Mouse (Mus musculus) heart, embryonic 15.5 days (tissue): Measurements from ENCODE around the gene A930018P22Rik. TPM values are rescaled to one million over a fixed set of nuclear protein-coding genes. Genes with fewer than 3 reads are reported as not detected.

ENCODE experiments used
- ATAC-seq: fragments of 200-750 bp; cut with Nextera tagmentation; replicated peaks from 2 replicates; pipeline ENCODE4 v1.8.0; 2017; ENCODE audit warnings: low read depth, moderate TSS enrichment; ENCODE audit not compliant: insufficient number of reproducible peaks, insufficient read depth, low FRiP score
- H3K27ac ChIP-seq: fragments of 300-500 bp; sonication (generic); 2 replicates; pipeline ENCODE4 v1.5.1; 2015; ENCODE audit warnings: mild to moderate bottlenecking, inconsistent platforms
- H3K27me3 ChIP-seq: fragments of 300-500 bp; sonication (generic); 2 replicates; pipeline ENCODE4 v1.6.1; 2015; ENCODE audit warnings: inconsistent platforms
- H3K36me3 ChIP-seq: fragments of 300-500 bp; sonication (generic); 2 replicates; pipeline ENCODE4 v1.6.1; 2015; ENCODE audit warnings: mild to moderate bottlenecking, inconsistent platforms
- H3K4me1 ChIP-seq: fragments of 300-500 bp; sonication (generic); replicated peaks from 2 replicates; pipeline ENCODE4 v1.6.1; 2015; ENCODE audit warnings: inconsistent platforms
- H3K4me2 ChIP-seq: fragments of 300-500 bp; sonication (generic); 2 replicates; pipeline ENCODE4 v1.6.1; 2015; ENCODE audit warnings: inconsistent platforms, mild to moderate bottlenecking, moderate library complexity
- H3K4me3 ChIP-seq: fragments of 300-500 bp; sonication (generic); 2 replicates; pipeline ENCODE4 v1.5.1; 2015; ENCODE audit warnings: mild to moderate bottlenecking, inconsistent platforms
- H3K9ac ChIP-seq: fragments of 300-500 bp; sonication (generic); 2 replicates; pipeline ENCODE4 v1.6.1; 2015; ENCODE audit warnings: mild to moderate bottlenecking, inconsistent platforms
- H3K9me3 ChIP-seq: fragments of 300-500 bp; sonication (generic); replicated peaks from 2 replicates; pipeline ENCODE4 v1.6.1; 2016; ENCODE audit warnings: inconsistent platforms
- WGBS: fragments of 180-500 bp; shearing (Covaris S2); methylation state at CpG from one replicate; pipeline ENCODE4 v1.1.7; 2015; ENCODE audit warnings: mixed read lengths; 5-methylcytosine and 5-hydroxymethylcytosine counted together
- polyA plus RNA-seq: library from polyadenylated mRNA; unstranded; fragments of >200 nt; fragmentation: Nextera tagmentation; extraction: Ambion mirVana; gene quantifications from 2 replicates; pipeline ENCODE4 v1.2.1, GENCODE M21; 2015

A930018P22Rik gene
- polyA plus RNA-seq, 1 experiment from 2014 or later = 0.37 TPM

DNA sequence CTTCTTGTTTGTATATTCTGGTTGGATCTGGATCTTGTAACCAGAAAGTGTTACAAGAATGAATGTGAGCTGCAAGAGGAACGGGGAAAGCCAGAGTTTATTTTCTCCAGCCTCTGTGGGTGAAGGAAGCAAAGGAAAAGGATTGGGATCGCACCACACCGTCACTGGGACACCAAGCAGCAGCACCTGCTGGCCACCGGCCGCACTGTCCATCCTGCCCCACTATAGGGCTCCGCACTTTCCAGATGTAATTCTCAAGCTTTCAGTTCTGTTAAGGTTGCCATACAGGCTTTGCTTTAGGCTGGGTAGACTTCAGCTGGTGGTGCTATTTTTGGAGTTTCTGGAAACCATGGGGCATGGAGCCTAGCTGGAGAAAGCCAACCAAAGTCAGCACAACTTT, 2.3 kb upstream of the A930018P22Rik start:
- Histone ChIP-seq H3K4me1 (peaks cover 50% of the 10 kb centered on the region), H3K9ac (no peak overlapping the region), H3K27me3 (peaks cover under 1% of the 10 kb centered on the region; the same call in 1 of the 2 replicates), H3K36me3 (no peaks in the 10 kb centered on the region), H3K4me2 (no peak overlapping the region), H3K27ac (peak overlapping the region; percentile 68), H3K9me3 (no peaks in the 10 kb centered on the region), H3K4me3 (no peak overlapping the region)
- 48% methylated on average over 6 of the region's 6 CpGs for WGBS
- ATAC-seq = no peak

DNA sequence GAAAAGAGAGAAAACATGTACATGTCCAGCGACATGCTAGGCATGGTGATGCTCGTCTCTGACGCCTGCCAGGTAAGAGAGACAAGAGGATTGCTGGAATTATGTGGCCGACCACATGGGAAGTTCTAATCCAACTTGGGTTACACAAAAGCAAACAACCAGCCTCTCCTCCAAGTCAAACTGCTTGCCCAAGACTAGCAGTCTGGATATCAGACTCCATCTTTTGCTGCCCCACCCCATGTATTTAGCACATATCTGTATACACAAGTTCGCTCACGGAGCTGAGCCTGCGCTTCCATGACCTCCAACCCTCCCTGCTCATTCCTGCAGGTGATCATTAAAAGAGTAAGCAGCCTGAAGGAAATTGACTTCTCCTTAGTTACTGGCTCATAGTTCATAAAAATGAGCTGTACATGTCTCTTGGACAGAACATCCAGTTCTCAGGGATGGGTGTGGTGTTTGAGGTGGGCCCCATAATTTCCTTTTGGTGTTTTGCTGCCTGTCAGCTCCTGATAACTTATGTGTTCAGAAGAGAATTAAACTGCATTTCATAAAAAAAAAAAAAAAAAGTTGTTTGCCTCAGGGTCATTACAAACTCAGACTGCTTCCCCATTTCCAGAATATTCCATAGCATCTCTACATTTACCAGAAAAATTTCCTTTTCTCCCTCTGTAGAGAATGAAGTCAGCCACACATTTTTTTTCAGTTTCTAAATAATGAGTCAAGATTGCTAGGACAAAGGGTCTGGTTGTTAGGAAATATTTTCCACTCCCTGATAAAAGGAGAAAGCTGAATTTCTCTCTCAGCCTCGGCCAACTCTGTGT, 676 bp upstream of the A930018P22Rik start:
- 69% methylated on average over 8 of the region's 8 CpGs for WGBS
- no peak overlapping the region for H3K9ac ChIP-seq
- peak overlapping the region; percentile 82 for H3K4me3 ChIP-seq
- H3K4me2 ChIP-seq = peak overlapping the region; percentile 92
- H3K27me3 ChIP-seq = peaks cover 3% of the 10 kb centered on the region; the same call in 1 of the 2 replicates
- H3K9me3 ChIP-seq = no peaks in the 10 kb centered on the region
- no peaks in the 10 kb centered on the region for H3K36me3 ChIP-seq
- no peak for ATAC-seq
- peak overlapping the region; percentile 86 for H3K27ac ChIP-seq
- H3K4me1 ChIP-seq = peaks cover 50% of the 10 kb centered on the region

DNA sequence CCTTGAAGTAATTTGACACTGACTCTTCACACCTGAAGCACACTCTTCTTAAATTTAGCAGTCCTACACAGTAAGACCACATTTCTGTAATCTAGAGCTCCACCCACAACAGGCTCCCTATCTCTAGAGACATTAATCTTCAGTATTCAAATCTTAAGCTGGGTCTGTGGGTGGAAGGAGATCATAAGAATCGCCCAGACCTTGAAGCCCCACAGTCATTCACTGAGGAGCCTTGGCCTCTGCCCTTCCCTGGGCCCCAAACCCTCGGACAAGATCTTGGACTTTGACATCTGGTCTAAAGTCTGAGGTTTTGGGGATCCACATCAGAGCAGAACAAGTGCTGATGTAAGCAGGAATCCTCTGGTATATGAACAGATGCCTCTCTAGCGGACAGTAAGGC, 971 bp downstream of the A930018P22Rik start:
- peaks cover 3% of the 10 kb centered on the region; the same call in 1 of the 2 replicates for H3K27me3 ChIP-seq
- H3K4me2 ChIP-seq = peak overlapping the region; percentile 92
- H3K4me1 ChIP-seq = peaks cover 49% of the 10 kb centered on the region
- WGBS = 51% methylated on average over 3 of the region's 3 CpGs
- no peak for ATAC-seq
- H3K9ac ChIP-seq = no peak overlapping the region
- no peak overlapping the region for H3K27ac ChIP-seq
- no peaks in the 10 kb centered on the region for H3K36me3 ChIP-seq
- peak overlapping the region; percentile 82; the same call in 1 of the 2 replicates for H3K4me3 ChIP-seq
- H3K9me3 ChIP-seq = no peaks in the 10 kb centered on the region

GRCm38 (mm10) chr2:104124071-104124470, 1.5 kb downstream of the A930018P22Rik start:
- ATAC-seq = no peak
- Histone ChIP-seq H3K9ac (no peak overlapping the region), H3K4me3 (no peak overlapping the region), H3K9me3 (no peaks in the 10 kb centered on the region), H3K27ac (no peak overlapping the region), H3K27me3 (peaks cover 3% of the 10 kb centered on the region; the same call in 1 of the 2 replicates), H3K4me1 (peaks cover 44% of the 10 kb centered on the region), H3K4me2 (no peak overlapping the region), H3K36me3 (no peaks in the 10 kb centered on the region)
- 70% methylated on average over 5 of the region's 5 CpGs for WGBS

DNA sequence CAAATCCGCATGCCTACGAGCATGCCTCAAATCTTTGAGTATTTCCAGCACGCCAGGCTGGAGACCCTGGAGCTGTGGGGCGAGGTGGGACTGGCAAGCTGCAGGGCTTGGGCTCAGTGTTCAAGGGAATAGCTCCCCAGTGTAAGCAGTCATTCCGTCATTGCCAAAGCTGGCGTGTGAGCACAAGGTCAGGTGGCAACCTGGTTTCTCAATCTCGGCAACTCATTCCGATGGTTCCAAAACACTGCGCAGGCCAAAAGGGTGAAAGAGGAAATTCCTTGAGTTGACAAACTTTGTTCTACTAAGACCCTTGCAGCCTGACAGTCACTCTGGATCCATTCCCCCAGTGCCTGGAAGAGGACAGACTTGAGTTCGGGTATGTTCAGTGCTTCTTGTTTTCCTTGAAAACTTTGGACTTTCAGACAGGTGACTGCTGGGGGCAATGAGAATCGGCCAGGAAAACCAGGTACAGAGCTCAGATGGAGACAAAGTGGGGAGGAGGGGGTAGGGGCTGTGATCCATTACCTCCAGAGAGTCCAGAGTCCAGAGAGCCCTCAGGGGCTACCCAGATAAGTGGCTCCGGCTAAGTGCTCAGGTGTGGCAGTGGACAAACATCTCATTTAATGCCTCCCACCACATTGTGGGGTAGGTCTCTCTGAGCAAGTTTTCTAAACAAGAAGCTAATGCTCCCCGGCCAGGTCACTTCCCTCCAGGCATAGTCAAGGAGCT, 6.4 kb downstream of the A930018P22Rik start:
- H3K36me3 ChIP-seq = no peaks in the 10 kb centered on the region
- no peak overlapping the region for H3K4me2 ChIP-seq
- no peak overlapping the region for H3K9ac ChIP-seq
- no peaks in the 10 kb centered on the region for H3K9me3 ChIP-seq
- H3K4me3 ChIP-seq = no peak overlapping the region
- no peak overlapping the region for H3K27ac ChIP-seq
- no peak for ATAC-seq
- 0 out of 2 replicates have a peak, but pooled peaks cover 3% of the 10 kb centered on the region for H3K27me3 ChIP-seq
- H3K4me1 ChIP-seq = peaks cover 11% of the 10 kb centered on the region
- WGBS = 84% methylated on average over 13 of the region's 13 CpGs

DNA sequence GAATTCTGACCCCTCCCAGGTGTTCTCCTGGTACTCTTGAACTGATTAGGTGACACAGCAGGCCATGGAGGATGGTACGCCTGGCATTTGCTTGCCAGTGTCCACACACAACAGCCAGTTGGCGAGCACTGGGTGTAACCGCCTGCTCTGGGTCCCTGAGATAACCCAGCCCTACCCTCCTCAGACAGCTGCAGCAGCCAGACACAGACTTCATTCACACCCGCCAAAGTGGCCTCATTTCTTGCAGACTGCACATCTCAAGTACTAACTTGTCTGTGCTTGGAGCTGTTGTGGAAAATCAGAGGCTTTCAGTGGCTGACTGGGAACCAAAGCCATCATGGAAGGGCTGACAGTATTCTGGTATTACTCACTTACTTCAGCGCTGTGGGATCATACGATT, 7.6 kb downstream of the A930018P22Rik start:
- 33% methylated on average over 6 of the region's 6 CpGs for WGBS
- H3K4me2 ChIP-seq = no peak overlapping the region

DNA sequence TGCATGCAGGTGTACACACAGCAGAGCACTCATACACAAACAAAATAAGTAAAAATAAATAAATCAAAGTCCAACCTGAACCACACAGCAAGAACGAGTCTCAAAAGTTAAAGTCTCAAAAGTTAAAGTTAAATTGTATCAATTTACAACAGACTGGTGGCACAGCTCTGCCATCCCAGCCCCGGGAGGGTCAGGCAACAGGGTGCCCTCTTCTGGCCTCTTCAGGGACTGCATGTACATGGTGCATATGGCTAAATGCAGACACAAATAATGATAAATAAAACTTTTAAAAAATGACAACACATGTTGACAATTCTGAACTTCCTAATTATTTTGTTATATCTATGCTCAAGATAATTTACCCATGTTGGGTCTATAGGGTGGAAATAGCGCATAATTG, 8.4 kb downstream of the A930018P22Rik start:
- Histone ChIP-seq H3K4me3 (no peak overlapping the region), H3K4me1 (peaks cover 3% of the 10 kb centered on the region; the same call in 1 of the 2 replicates), H3K9me3 (no peaks in the 10 kb centered on the region), H3K36me3 (no peaks in the 10 kb centered on the region), H3K4me2 (no peak overlapping the region), H3K27ac (no peak overlapping the region), H3K27me3 (no peaks in the 10 kb centered on the region), H3K9ac (no peak overlapping the region)
- no peak for ATAC-seq
- 68% methylated on average over 3 of the region's 3 CpGs for WGBS

More for the DNA sequence above, 7.6 kb downstream of the A930018P22Rik start:
- no peak overlapping the region for H3K9ac ChIP-seq
- no peaks in the 10 kb centered on the region for H3K36me3 ChIP-seq
- 0 out of 2 replicates have a peak, but pooled peaks cover 3% of the 10 kb centered on the region for H3K27me3 ChIP-seq
- H3K27ac ChIP-seq = no peak overlapping the region
- no peaks in the 10 kb centered on the region for H3K9me3 ChIP-seq
- ATAC-seq = no peak
- H3K4me1 ChIP-seq = peaks cover 3% of the 10 kb centered on the region; the same call in 1 of the 2 replicates
- no peak overlapping the region for H3K4me3 ChIP-seq

DNA sequence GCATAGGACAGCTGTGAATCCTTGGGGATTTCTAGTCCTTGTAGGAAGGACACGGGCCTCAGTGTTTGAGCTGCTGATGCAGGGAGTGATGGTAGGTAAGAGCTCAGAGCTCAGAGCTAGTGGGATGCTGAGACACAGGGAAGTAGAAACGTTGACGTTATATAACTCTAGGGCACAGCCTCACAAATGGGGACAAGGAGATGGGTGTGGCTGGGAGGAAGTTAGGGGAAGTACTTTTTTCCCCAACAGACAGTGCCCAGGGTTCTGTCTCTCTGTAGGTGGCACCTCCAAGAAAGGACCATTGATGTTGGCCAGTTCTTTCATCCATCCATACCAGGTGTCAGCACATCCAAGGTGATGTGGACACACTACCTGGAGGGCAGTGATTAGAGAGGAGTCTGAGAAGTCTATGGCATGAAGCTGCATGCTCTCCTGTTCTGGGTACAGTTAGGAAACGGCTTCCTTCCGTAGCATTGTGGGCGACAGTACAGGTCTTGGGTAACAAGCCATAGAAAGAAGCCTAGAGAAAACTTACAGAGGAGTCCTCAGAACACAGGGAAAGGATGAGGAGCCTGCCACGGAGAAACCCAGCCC, 9.8 kb downstream of the A930018P22Rik start:
- no peak for ATAC-seq
- H3K27ac ChIP-seq = no peak overlapping the region
- WGBS = 64% methylated on average over 7 of the region's 7 CpGs

DNA sequence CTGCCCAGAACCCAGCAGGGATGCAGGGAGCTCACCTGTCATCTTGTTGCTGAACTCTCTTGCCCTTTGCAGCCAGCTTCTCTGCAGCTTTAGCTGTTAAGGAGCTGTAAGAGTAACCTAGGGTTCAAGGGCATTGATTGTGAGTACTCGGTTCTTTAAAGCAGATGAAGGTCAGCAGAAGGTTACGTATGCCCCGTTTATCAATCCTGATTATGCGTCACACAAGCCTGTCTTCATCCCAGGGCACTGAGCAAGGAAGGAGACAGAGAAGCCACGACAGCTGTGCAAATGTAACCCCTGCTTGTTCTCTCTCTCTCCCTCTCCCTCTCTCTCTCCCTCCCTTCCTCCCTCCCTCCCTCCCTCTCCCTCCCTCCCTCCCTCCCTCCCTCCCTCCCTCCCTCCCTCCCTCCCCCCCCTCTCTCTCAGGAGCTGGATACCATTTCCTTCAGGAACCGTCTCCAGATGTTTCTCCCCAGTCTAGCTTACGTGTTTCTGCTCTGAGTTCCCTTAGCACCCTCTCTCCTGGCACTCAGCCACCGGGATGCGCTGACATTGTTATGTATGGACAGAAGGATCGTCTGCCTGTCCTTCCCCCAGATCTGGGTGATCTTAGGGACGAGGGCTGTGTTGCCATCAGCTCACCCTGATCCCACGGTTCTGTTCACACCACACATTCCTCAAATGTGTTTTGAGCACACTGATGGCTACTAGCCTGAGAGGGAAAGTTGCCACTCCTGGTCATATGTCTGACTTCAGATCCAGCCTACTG, 10.7 kb downstream of the A930018P22Rik start:
- ATAC-seq = no peak
- WGBS = 21% methylated on average over 12 of the region's 12 CpGs

More for the DNA sequence above, 9.8 kb downstream of the A930018P22Rik start:
- Histone ChIP-seq H3K4me1 (peaks cover 3% of the 10 kb centered on the region; the same call in 1 of the 2 replicates), H3K4me3 (no peak overlapping the region), H3K27me3 (no peaks in the 10 kb centered on the region), H3K9me3 (no peaks in the 10 kb centered on the region), H3K9ac (no peak overlapping the region), H3K4me2 (no peak overlapping the region), H3K36me3 (no peaks in the 10 kb centered on the region)

GRCm38 (mm10) chr2:104134150-104135056, 11.8 kb downstream of the A930018P22Rik start:
- Histone ChIP-seq H3K9me3 (no peaks in the 10 kb centered on the region), H3K4me2 (no peak overlapping the region), H3K27me3 (no peaks in the 10 kb centered on the region), H3K36me3 (no peaks in the 10 kb centered on the region), H3K4me3 (no peak overlapping the region), H3K27ac (no peak overlapping the region), H3K4me1 (peaks cover 3% of the 10 kb centered on the region; the same call in 1 of the 2 replicates), H3K9ac (no peak overlapping the region)
- no peak; the same call in 1 of the 2 replicates for ATAC-seq
- WGBS = 46% methylated on average over 8 of the region's 8 CpGs

More for the DNA sequence above, 10.7 kb downstream of the A930018P22Rik start:
- H3K27ac ChIP-seq = no peak overlapping the region
- H3K4me1 ChIP-seq = peaks cover 3% of the 10 kb centered on the region; the same call in 1 of the 2 replicates
- no peak overlapping the region for H3K4me3 ChIP-seq
- H3K36me3 ChIP-seq = no peaks in the 10 kb centered on the region
- H3K27me3 ChIP-seq = no peaks in the 10 kb centered on the region
- no peaks in the 10 kb centered on the region for H3K9me3 ChIP-seq
- H3K4me2 ChIP-seq = no peak overlapping the region
- H3K9ac ChIP-seq = no peak overlapping the region
